Mouse (Mus musculus) hindbrain, embryonic 15.5 days (tissue): ENCODE results near the gene Nr2e3. TPM values are rescaled to one million over a fixed set of nuclear protein-coding genes. Genes with fewer than 3 reads are reported as not detected.

Experiments
- ATAC-seq: fragments of 200-750 bp; cut with Nextera tagmentation; 2 replicates; pipeline ENCODE4 v1.8.0; 2017; ENCODE audit warnings: low read depth, moderate number of reproducible peaks, moderate TSS enrichment; ENCODE audit not compliant: low FRiP score
- H3K27ac ChIP-seq: fragments of 300-500 bp; sonication (generic); replicated peaks from 2 replicates; pipeline ENCODE4 v1.5.1; 2015; ENCODE audit warnings: mild to moderate bottlenecking, inconsistent platforms
- H3K27me3 ChIP-seq: fragments of 300-500 bp; sonication (generic); 2 replicates; pipeline ENCODE4 v1.6.1; 2015; ENCODE audit warnings: control low read depth, inconsistent platforms
- H3K36me3 ChIP-seq: fragments of 300-500 bp; sonication (generic); 2 replicates; pipeline ENCODE4 v1.6.1; 2015; ENCODE audit warnings: control low read depth, inconsistent platforms
- H3K4me1 ChIP-seq: fragments of 300-500 bp; sonication (generic); replicated peaks from 2 replicates; pipeline ENCODE4 v1.6.1; 2015; ENCODE audit warnings: control low read depth, inconsistent platforms
- H3K4me2 ChIP-seq: fragments of 300-500 bp; sonication (generic); 2 replicates; pipeline ENCODE4 v1.6.1; 2015; ENCODE audit warnings: moderate library complexity, mild to moderate bottlenecking, inconsistent platforms
- H3K4me3 ChIP-seq: fragments of 300-500 bp; sonication (generic); 2 replicates; pipeline ENCODE4 v1.5.1; 2015; ENCODE audit warnings: mild to moderate bottlenecking, inconsistent platforms
- H3K9ac ChIP-seq: fragments of 300-500 bp; sonication (generic); 2 replicates; pipeline ENCODE4 v1.6.1; 2015; ENCODE audit warnings: inconsistent platforms
- H3K9me3 ChIP-seq: fragments of 300-500 bp; sonication (generic); 2 replicates; pipeline ENCODE4 v1.6.1; 2016; ENCODE audit warnings: control low read depth, inconsistent platforms
- WGBS: fragments of 180-500 bp; shearing (Covaris S2); methylation state at CpG from one replicate; pipeline ENCODE4 v1.1.7; 2015; 5-methylcytosine and 5-hydroxymethylcytosine counted together
- polyA plus RNA-seq: library from polyadenylated mRNA; unstranded; fragments of >200 nt; fragmentation: Nextera tagmentation; extraction: Ambion mirVana; gene quantifications from 2 replicates; pipeline ENCODE4 v1.2.1, GENCODE M21; 2015

Gene Nr2e3
- polyA plus RNA-seq, 1 experiment from 2014 or later: not detected

DNA sequence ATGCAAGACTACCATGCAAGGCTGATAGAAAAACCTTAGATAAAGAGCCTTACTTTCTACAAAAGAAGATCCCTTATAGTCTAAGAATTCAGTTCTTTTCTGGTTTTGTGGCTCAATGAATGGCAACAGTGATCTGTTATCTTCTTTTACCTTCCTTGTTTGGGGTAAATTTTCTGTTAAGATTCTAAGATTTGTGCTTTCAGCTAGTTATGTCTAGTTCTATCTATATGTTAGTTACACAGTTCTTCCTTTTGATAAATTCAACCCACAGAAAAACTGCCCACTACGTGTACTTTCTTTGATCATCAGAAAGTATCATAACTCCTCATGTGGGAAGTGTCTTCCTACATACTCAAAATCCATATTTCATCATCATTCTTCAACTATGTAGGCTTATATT, 45.7 kb downstream of the Nr2e3 start:
- Histone ChIP-seq H3K27ac (no peak overlapping the region), H3K4me2 (no peak overlapping the region), H3K4me3 (no peak overlapping the region), H3K27me3 (no peaks in the 10 kb centered on the region), H3K9me3 (no peaks in the 10 kb centered on the region), H3K36me3 (peaks cover 27% of the 10 kb centered on the region), H3K4me1 (no peaks in the 10 kb centered on the region), H3K9ac (no peak overlapping the region)
- 98% methylated on average over 1 of the region's 1 CpGs for WGBS
- no peak for ATAC-seq

DNA sequence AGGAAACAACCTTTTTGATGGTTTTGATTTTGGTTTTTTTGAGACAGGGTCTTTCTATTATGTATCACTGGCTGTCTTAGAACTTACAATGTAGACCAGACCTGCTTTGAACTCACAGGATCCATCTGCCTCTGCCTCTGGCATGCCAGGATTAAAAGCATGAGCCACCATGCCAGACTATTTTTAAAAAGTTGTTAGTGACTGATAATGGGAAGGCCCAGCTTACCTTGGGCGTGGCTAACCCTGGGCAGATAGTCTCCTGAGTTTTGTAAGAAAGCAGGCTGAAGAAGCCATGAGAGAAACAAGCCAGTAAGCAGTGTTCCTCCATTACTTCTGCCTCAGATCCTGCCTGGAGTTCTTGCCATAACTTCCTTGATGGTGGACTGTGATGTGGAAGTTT, 57.1 kb downstream of the Nr2e3 start:
- no peak overlapping the region for H3K9ac ChIP-seq
- H3K4me2 ChIP-seq: no peak overlapping the region
- H3K27me3 ChIP-seq: no peaks in the 10 kb centered on the region
- no peaks in the 10 kb centered on the region for H3K4me1 ChIP-seq
- no peak overlapping the region for H3K27ac ChIP-seq
- 90% methylated on average over 1 of the region's 1 CpGs for WGBS
- H3K4me3 ChIP-seq: no peak overlapping the region
- H3K36me3 ChIP-seq: peaks cover 32% of the 10 kb centered on the region
- ATAC-seq: no peak
- no peaks in the 10 kb centered on the region for H3K9me3 ChIP-seq

Other genes starting within 250 kb of the Nr2e3 start
- 10.2 and 11.8 TPM in 2 replicates for gene Senp8, start 209.9 kb downstream of the Nr2e3 start, polyA plus RNA-seq
- 24.6 and 25.1 TPM in 2 replicates for gene Myo9a, start 209.8 kb downstream of the Nr2e3 start, polyA plus RNA-seq